Mouse (Mus musculus) lung, adult 2 months (tissue): ENCODE data around the gene Kcnb1.

ENCODE experiments used
- CTCF ChIP-seq: fragments of 200-500 bp; IDR thresholded peaks from 2 replicates; pipeline ENCODE4 v1.5.1; 2011; ENCODE audit warnings: mild to moderate bottlenecking, low read length, control low read depth; ENCODE audit not compliant: insufficient read depth
- POLR2A ChIP-seq: fragments of 200-500 bp; IDR thresholded peaks from 2 replicates; pipeline ENCODE4 v1.6.1; 2011; ENCODE audit warnings: low read depth, mild to moderate bottlenecking, control low read depth, low read length, borderline replicate concordance; ENCODE audit errors: extremely low read depth

DNA sequence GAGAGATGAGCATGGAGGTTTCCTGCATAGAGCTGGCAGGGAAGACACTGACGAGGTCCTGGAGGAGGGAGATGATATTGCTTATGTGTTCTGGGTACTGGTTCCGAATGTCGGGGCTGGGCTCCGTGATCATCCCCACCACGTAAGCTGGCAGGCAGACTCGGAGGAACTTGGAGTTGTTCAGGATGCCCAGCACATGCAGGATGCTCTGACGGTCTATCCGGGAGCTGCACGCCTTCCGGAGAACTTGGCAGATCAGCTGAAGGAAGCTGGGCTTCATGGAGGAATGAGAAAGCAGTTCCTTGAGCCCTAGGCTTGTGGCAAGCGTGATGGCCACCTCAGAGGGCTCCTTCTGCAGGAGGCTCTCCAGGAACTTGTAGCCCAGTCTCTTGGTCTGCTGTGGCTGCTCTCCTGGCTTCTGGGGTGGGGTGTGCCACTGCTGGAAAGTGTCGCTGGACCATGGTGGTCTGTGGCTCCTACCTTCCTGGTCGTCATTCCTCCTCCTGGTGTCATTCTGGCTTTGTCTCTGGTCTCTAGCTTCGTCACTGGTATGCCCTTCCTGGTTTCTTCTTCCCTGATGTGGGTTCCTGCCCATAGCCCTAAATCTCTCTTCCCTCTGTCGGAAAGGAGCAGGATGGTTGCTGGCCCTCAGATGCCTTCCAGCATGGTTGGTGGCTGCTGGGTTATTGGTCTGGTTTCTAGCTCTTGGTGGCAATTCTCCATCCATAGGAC is 133.6 kb downstream of the Kcnb1 start:
- no peak for TF ChIP-seq CTCF
- TF ChIP-seq POLR2A: no peak
